Mouse (Mus musculus) mouse trophoblast stem cell (cell line): ENCODE data around the gene Entpd2.

ENCODE experiments used
- in situ Hi-C, 2 experiments: fragments of 300-500 bp; cut with MseI, MboI; formaldehyde crosslinking; loops; 2 replicates in 1 of 2; 3 replicates in 1 of 2; pipeline ENCODE4 v1.15.1; 2025

Gene Entpd2

GRCm38 (mm10) chr2:25395721-25396596, at the start of gene Entpd2:
TSS of gene Entpd2 (plus strand) at chr2:25395874.
- in situ Hi-C loops: no loop called here

DNA sequence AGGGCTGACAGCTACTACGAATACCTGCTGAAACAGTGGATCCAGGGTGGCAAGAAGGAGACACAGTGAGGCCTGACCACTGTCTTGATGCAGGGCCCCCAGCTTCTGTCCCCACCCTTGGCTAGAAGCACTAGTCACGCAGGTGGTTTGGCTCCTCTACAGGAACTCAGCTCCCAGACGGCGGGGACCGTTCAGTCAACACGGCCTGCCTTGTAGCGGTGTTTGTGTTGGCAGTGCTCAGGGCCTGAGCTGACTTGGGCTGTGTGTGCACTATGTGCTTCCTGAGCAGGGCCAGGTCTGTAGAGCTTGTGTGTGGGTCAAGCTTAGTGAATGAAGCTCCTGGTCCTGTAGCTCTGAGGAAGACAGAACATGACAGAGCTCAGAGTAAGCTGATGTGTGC, 47.5 kb upstream of the Entpd2 start:
- in situ Hi-C loops: no loop called here

- in situ Hi-C loops: no loop called here
Observed at GRCm38 (mm10) chr2:25349499-25349898, 46.2 kb upstream of the Entpd2 start.

DNA sequence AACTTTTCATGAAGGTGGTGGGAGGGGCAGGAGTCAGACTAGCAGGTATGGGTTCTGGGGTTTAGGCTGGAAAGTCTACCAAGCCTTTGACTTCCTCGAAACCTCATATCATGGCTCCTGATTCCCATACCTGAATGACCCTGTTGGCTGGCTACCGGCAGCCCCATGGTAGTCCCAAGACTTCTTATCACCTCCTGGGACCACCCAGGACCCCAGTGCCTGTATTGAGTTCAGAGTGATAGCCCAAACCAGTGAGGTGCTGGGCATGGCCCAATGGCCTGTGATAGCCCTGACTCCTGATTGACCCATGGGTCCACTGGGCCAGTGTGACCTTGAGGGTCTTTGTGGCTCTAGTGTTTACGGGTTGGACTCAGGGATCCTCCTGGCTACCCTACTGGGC, 45.0 kb upstream of the Entpd2 start:
- in situ Hi-C loops: no loop called here

DNA sequence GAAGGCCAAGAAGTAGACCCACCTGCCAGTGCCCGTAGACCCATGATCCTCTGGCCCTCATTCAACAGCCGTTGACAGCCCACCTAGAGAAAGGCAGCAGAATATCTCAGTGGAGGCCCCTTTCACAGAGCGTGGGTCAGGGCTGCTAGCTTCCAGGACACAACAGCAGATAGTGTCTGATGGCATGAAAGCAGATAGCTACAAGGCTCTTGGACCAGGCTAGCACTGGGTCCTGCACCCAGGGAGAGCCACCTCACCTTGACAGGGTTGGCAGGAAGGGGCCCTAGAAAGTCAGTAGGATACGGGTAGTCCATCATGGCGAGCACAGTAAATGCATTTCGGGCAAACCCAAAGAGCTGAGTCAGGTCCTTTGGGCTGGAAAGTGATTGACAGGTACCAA, 41.5 kb upstream of the Entpd2 start:
- in situ Hi-C loops: no loop called here

DNA sequence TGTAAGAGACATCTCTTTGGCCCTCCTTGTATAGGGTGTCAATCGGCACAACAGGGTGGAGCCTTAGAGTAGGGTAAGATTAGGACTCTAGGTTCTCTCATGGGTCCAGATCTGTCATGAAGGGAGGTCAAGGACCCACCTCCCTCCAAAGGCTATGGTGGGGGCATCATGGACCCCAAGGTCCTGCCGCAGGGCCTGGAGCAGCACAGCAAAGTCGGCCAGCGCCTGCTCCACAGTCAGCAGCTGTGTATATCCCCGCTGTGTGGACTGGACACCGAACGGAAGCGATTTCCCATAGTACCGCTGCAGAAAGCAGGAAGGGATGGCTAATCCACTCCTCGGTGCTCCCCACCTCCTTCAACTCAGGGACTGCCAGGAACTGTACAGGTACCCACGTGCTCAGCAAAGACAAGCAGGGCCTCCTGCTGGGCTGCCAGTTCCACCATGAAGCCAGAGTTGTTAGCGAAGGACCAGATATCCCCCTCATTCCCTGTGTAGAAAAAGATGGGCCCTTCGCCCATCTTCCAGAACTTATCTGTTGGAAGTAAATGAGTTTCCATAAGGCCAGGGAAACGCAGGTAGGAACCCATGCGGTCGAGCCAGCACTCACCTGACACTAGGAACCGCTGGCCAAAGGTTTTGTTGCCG, 40.1 kb upstream of the Entpd2 start:
- in situ Hi-C loops: no loop called here

DNA sequence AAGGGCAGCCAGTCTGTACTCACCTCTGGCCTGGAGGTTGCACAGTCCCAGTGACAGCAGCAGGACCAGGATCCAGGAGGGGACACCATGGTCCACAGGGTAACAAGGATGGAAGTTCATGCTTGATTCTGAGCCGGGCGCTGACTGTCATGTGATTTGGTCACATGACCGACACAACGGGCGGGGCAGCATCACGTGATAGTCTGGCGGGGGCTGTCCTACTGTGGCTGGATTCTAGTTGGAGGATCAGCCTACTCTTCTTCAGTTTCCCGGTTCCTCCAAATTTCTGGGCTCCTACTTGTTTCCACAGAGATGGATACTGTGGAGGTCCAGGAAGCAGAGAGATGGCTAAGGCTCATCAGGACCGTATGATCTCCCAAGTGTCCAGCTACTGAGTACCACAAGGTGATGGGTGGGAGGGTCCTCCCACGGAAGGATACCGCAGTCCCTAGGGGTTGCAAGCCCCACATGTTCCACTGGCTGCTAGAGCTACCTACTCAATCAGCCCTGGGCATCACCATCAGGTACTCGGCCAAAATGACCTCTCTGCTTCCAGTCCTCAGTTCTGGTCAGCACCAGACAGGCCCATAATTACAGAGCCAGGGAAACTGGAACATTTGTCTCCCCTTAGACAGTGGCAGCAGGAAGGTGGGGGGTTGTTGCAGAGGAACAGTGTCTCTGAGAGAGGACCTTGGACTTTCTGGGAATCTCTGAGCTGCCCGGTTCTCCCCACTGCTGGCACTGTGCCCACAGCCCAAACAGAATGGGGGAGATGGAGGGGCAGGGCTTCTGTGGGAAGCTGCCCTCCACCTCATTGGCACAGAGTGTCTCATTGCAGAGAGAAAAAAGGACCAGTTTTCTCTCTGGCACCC, 39.2 kb upstream of the Entpd2 start, which contains the start of gene Dpp7:
TSS of gene Dpp7 (minus strand) at position 152 of the 872 bp plus-strand sequence.
- in situ Hi-C loops: no loop called here

- in situ Hi-C loops: no loop called here
Observed at GRCm38 (mm10) chr2:25359848-25360247, 35.8 kb upstream of the Entpd2 start.

- in situ Hi-C loops: no loop called here
Observed at GRCm38 (mm10) chr2:25363478-25364178, 32.0 kb upstream of the Entpd2 start.

GRCm38 (mm10) chr2:25364313-25364712, 31.4 kb upstream of the Entpd2 start:
- in situ Hi-C loops: no loop called here

DNA sequence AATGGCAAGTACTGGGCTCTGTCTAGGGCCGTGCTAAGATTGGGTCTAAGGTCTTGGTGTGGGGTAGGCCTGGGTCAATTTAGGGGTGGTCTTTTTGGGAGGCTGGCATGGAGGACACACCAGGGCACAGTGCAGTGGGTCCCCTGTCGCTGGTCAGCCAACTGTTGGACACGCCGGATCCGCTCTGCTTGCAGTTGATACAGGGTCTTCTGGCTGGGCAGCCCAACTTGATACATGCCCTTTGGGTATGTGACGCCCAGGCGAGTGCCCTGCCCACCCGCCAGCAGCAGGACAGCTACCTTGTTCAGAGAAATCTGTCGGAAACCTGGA, 30.9 kb upstream of the Entpd2 start:
- in situ Hi-C loops: no loop called here

DNA sequence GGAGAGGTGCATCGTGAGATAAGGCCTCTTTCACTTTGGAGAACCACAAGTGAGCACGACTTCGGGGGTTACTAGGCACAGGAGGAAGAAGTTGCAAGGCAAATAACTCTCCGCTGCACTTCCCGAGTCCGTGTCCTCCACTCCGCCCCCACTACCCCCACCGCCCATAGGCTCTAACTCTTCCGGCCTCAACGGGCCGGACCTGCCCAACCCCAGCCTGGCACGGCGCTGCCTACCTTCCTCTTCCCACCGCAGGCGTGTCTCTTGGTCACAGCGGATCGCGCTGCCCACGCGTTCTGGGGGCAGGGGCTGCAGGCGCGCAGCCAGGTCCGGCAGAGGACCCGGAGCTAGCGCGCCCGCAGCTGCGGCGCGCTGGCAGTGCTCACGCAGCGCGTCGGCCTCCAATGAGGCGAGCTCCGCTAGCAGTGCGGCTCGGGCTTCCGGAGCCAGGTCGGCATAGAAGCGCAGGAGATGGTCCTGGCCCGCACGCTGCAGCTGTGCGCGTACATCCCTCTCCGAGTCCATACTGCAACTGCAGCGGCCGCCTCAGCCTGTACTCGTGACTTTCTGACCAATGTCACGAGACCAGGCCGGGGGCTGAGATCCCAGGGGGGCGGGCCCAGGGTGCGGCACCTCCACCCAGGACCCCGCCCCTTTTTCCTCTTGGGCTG, 30.4 kb upstream of the Entpd2 start, which contains the start of gene Uap1l1:
TSS of gene Uap1l1 (minus strand) at position 592 of the 671 bp plus-strand sequence.
- in situ Hi-C loops: no loop called here

- in situ Hi-C loops: no loop called here
Observed at GRCm38 (mm10) chr2:25369996-25370395, 25.7 kb upstream of the Entpd2 start.

DNA sequence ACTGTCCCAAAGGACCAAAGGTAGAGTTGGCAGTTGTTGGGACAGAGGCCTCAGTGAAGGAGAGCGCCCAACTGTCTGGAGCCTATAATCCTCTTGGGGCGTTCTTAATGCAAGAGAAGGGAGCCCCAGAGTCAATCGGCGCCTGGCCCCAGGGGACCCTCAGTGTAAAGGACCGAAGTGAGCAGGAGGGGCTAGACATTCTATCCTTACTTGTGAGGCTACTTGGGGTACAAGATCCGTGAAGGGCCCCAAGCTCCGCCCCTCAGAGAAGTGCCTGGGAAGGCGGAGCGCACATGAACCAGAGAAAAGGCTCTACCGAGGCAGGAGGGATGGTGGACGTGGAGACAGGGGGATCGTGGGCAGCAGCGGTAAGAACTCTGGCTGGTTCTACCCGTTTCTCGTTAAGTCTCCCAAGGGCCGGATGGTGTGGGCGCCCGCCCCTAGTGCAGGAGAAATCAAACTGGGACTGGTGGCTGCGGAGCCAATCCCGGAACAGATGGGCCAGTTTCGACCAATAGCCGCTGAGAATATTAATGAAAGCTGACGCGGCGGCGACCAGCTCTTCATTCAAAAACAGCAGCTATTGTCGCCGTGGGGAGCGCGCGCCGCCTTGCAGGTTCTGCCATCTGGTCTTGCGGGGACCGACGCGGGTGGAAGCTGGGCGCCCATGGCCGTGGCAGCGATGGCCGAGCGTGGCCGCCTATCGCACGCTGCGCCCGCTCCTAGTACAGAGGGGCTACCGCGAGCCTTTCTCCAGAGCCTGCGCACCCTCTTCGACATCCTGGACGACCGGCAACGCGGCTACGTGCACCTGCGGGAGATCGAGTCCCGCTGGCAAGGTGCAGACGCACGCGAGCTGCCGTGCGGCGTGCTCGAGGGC, 23.7 kb upstream of the Entpd2 start, which contains the start of gene Sapcd2:
TSS of gene Sapcd2 (plus strand) at position 558 of the 880 bp plus-strand sequence.
- in situ Hi-C loops: no loop called here

DNA sequence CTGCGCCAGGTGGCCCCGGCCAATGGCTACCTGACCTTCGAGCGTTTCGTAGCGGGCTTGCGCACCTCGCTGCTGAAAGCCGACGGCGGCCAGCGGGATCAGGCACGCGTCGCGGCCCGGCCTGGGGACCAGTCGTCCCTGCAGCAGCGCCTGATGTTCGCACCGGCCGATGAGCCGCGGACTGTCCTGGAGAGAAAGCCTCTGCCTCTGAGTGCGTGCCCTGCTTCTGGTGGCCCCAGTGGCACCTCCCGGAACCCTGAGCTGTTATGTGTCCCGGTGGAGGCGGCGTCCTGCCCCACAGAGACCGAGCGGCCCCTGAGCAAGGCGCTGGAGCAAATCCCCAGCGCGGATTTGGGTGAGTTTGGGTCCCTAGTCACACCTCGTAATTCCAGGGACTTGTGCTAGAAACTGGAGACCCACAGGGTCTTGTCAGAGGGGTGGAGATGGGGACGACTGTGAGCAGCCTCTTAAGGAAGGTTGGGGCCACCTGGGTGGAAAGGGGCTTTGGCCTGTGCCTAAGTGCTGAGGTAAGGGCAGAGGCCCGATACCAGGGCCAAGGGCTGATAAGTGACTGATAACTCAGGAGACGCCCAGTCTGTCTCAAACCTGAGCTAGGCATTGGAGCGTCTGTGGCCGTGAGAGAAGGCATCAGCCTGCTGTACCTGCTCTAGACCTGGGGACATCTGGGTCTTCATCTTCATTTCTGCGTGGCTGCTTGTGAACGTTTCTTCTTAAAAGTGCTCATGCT, 22.9 kb upstream of the Entpd2 start:
- in situ Hi-C loops: no loop called here

DNA sequence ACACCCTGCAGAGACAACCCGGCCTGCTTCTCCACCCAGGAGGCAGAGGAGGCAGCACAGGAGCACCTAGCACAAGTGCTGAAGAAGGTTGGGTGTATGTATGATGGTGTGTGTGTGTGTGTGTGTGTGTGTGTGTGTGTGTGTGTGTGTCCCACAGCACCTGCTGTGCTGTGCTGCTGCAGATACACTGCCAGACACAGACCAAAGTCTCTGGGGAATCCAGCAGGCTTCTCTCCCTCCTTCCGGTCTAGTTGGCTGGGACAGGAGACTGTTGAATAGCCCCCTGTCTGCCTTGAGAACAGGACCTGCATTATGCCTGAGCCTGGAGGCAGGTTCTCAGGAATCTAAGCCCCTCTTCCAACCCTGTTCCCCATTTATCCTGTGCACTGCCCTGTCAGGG, 22.2 kb upstream of the Entpd2 start:
- in situ Hi-C loops: no loop called here

DNA sequence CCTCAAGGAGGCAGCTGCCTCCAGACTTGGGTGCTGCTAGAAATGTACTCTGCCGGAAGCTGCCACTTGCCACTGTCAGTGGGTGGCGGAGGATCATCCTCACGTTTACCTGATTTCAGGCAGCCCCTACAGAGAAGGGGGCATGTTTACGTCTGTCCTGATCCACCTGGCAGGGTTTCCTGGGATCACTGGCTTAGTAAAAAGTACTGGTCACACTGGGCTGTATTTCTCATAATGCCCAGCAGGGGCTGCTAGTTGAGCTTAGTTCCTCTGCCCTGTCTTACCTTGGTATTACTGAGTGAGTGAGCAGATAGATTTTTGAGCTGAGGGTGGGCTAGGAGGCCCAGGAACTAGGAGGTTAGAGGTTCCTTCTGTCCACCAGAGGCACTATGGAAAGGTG, 19.1 kb upstream of the Entpd2 start:
- in situ Hi-C loops: no loop called here

- in situ Hi-C loops: no loop called here
Observed at GRCm38 (mm10) chr2:25384492-25384891, 11.2 kb upstream of the Entpd2 start.

GRCm38 (mm10) chr2:25391266-25391665, 4.4 kb upstream of the Entpd2 start:
- in situ Hi-C loops: no loop called here
